Mouse (Mus musculus) megakaryocyte, embryonic 14.5 days (primary cell): ENCODE results near the gene Ildr1. TPM values are rescaled to one million over a fixed set of nuclear protein-coding genes. Genes with fewer than 3 reads are reported as not detected.

Source experiments
- H3K27me3 ChIP-seq: replicated peaks from 2 replicates; pipeline ENCODE3; 2012; ENCODE audit warnings: inconsistent platforms
- H3K36me3 ChIP-seq: replicated peaks from 2 replicates; pipeline ENCODE3; 2012; ENCODE audit warnings: low read length, inconsistent platforms, mixed read lengths
- H3K4me1 ChIP-seq: 2 replicates; pipeline ENCODE4 v1.6.1; 2012; ENCODE audit warnings: inconsistent platforms
- H3K4me3 ChIP-seq: replicated peaks from 2 replicates; pipeline ENCODE3; 2012; ENCODE audit warnings: moderate library complexity, mild to moderate bottlenecking, inconsistent platforms
- H3K9me3 ChIP-seq: 2 replicates; pipeline ENCODE4 v1.6.1; 2012; ENCODE audit warnings: inconsistent platforms
- FLI1 ChIP-seq: IDR thresholded peaks from 2 replicates; pipeline ENCODE4 v1.6.1; 2012; ENCODE audit warnings: low read length, inconsistent platforms, mixed read lengths
- GATA1 ChIP-seq: IDR thresholded peaks from 3 replicates; pipeline ENCODE4 v1.6.1; 2012; ENCODE audit warnings: mixed read lengths, low read length, inconsistent platforms, borderline replicate concordance
- polyA plus RNA-seq: library from polyadenylated mRNA; stranded (reverse); fragments of >175 nt; gene quantifications from 2 replicates; pipeline ENCODE4 v1.2.3, GENCODE M21; 2012; ENCODE audit warnings: low replicate concordance; ENCODE audit not compliant: insufficient read depth

Ildr1 gene
- polyA plus RNA-seq, 1 experiment = not detected

DNA sequence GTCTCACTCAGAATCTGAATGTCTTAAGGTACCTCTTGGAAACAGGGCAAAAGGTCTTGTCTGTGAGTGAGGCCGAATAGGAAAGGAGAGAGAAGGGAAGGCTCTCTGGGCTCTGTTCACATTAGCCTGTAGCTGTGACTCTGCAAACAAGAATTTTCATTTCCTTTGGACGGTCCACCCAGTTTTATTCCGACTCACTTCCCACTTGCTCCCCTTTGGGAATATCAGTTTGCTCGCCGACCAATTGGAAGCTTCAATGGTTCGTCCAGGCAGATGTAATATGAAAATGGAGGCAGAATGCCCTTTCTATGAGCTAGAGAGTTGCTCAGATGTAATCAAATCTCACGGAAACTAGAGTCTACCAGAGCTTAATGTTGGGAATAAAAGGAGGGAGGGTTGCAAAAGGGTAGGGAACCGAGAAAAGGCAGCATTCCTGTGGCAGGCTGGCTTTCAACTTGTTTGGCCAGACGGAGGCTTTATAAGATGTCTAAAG, 1.1 kb downstream of the Ildr1 start:
- TF ChIP-seq FLI1 (no peak), GATA1 (no peak)
- peaks cover 33% of the 10 kb centered on the region for H3K27me3 ChIP-seq
- H3K4me1 ChIP-seq = no peaks in the 10 kb centered on the region
- no peak overlapping the region for H3K4me3 ChIP-seq
- no peaks in the 10 kb centered on the region for H3K36me3 ChIP-seq
- H3K9me3 ChIP-seq = peaks cover 15% of the 10 kb centered on the region; the same call in 1 of the 2 replicates

DNA sequence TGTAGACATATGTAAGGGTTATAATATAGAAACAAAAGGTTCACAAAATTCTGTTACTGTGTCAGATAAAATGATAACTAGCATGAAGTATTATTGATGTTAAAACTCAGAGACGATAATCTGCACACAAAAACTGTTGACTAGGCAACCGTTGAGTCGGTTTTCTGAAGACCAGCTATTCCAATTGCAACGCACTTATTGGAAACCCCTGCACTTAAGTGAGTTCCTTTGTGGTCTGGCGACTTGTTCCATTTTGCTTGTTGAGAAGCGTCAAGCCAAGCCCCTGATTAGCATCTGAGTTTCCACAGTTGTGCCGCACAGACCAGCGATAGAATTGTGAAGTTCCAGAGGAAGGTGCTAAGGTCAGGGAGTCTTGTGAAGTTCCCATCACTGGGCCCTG, 3.6 kb downstream of the Ildr1 start:
- H3K4me1 ChIP-seq = no peaks in the 10 kb centered on the region

DNA sequence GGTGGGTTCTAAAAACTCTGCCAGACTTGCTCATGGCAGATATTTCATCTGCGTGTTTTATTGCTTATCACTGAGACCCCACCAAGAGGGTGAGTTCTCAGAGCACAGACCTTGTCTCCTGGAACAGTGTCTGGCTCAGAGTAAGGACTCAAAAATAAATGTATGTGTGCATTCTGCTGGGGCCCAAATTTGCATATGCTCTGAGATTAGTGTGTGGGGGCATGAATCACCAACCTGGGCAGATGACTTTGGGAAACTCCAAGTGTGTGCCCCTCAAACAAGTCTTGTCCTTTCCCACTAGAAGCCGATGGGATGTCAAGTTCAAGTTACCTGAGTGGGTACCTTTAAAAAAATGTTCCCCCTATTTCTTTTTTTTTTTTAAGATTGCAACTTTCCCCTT, 6.7 kb downstream of the Ildr1 start:
- TF ChIP-seq GATA1 (no peak), FLI1 (no peak)
- Histone ChIP-seq H3K9me3 (0 out of 2 replicates have a peak, but pooled peaks cover 4% of the 10 kb centered on the region), H3K4me1 (no peaks in the 10 kb centered on the region), H3K36me3 (no peaks in the 10 kb centered on the region), H3K4me3 (no peak overlapping the region), H3K27me3 (peaks cover 8% of the 10 kb centered on the region)

More for the DNA sequence above, 3.6 kb downstream of the Ildr1 start:
- TF ChIP-seq GATA1 (no peak), FLI1 (no peak)
- no peak overlapping the region for H3K4me3 ChIP-seq
- no peaks in the 10 kb centered on the region for H3K36me3 ChIP-seq
- H3K27me3 ChIP-seq = peaks cover 30% of the 10 kb centered on the region
- peaks cover 15% of the 10 kb centered on the region; the same call in 1 of the 2 replicates for H3K9me3 ChIP-seq

DNA sequence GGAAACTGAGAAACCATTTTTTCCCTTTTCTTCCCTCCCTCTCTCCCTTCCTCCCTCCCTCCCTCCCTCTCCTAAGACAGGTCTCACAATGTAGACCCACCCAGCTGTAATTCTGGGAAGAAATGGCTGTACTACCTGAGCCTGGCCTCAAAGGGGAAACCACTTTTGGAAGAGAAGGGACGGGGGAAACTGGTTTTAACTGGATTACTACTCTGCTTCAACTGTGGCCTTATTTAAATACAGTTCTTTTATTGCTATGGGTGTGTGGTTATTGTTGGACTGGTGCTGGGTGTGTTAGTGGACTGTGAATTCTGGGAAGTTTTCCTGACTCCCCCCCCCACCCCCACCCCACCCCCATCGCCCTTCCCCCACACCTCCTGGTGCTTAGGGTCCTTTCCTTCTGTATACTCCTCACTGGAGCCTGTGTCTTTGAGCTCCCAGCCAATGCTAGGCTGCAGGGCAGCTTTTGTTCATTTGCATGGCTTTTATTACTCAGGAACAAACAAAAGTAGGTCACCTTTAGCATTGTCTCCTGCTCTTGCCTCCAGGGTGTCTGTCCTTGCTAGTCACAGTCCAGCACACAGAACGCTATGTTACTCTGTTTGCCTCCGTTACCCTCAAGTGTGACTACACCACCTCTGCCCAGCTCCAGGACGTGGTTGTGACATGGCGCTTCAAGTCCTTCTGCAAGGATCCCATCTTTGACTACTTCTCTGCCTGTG, 14.1 kb downstream of the Ildr1 start:
- Histone ChIP-seq H3K36me3 (no peaks in the 10 kb centered on the region), H3K4me3 (peak overlapping the region; percentile 35), H3K9me3 (peaks cover 11% of the 10 kb centered on the region), H3K4me1 (no peaks in the 10 kb centered on the region), H3K27me3 (peaks cover 8% of the 10 kb centered on the region)
- TF ChIP-seq GATA1 (no peak), FLI1 (no peak)

DNA sequence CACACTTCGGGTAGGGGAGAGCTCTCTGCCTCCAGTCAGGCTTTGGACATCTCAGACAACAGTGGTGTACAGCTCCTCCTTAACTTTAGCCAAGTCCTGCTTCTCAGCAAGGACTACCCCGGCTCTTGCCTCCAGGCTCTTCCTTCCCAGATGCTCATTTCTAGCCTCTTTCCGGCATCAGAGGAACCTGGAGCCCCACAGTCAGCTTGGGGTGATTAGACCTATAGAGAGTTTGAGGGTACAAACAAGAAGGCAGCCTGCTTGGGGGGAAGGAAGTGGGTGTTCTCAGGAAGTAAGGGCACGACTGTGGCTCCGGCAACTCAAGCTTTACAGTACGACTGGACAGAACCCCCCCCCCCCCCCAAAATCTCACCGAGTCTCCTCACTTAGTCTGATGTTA, 15.0 kb downstream of the Ildr1 start:
- Histone ChIP-seq H3K4me3 (no peak overlapping the region), H3K36me3 (no peaks in the 10 kb centered on the region), H3K27me3 (peaks cover 8% of the 10 kb centered on the region), H3K4me1 (no peaks in the 10 kb centered on the region), H3K9me3 (peaks cover 11% of the 10 kb centered on the region)
- TF ChIP-seq GATA1 (no peak), FLI1 (no peak)

DNA sequence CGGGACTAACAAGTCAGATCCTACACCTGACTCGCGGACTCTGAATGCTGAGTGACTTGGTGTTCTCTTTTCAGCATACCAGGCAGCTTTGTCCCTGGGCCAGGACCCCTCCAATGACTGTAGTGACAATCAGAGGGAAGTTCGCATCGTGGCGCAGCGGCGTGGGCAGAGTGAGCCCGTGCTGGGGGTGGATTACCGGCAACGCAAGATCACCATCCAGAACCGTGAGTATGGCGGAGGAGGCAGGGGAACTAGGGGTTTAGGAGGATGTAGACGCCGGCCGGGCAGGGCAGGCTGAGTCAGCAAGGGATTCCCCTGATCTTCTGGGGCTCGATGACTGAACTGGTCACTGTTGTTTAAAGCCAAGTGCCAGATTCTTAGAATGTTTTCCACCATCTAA, 15.6 kb downstream of the Ildr1 start:
- Histone ChIP-seq H3K9me3 (peaks cover 11% of the 10 kb centered on the region), H3K27me3 (peaks cover 8% of the 10 kb centered on the region), H3K36me3 (no peaks in the 10 kb centered on the region), H3K4me1 (0 out of 2 replicates have a peak, but pooled peaks cover 3% of the 10 kb centered on the region), H3K4me3 (no peak overlapping the region)
- TF ChIP-seq GATA1 = no peak
- no peak for TF ChIP-seq FLI1

DNA sequence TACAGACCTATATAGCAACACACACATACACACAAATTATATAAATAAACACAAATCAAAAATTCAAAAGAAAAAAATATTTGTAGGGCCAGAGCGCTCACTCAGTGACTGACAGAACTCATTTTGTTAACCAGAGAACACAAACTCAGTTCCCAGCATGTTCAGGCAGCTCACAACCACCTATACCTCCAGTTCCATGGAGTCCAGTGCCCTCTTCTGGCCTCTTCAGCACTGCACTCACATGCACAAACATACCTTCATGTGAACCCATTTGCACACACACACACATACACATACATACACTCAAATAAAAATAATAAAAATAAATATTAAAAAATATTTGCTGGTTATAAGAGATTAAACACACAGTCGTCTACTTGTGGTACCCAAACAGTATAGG, 17.0 kb downstream of the Ildr1 start:
- H3K4me1 ChIP-seq = 0 out of 2 replicates have a peak, but pooled peaks cover 3% of the 10 kb centered on the region
- no peak overlapping the region for H3K4me3 ChIP-seq
- TF ChIP-seq FLI1 (no peak), GATA1 (no peak)
- no peaks in the 10 kb centered on the region for H3K36me3 ChIP-seq
- H3K9me3 ChIP-seq = peaks cover 11% of the 10 kb centered on the region
- H3K27me3 ChIP-seq = peaks cover 14% of the 10 kb centered on the region

DNA sequence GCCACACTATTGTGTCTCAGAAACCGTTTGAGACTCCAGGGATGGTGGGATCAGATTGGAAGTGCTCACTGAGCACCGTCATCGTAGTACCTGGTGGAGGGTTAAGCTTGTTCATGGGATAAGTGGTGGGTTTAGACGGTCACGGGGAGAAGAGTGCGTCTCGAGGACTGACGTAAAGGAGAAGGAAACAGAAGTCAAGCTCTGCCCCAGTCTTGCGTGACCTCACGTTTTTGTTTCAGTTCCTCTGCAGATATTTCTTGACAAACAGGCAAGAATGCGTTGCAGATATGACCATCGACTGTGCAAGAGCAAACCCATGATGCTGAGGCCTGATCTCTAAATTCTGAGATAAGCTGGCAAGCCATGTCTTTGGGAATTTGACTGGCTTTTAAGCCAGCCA, 18.0 kb downstream of the Ildr1 start:
- peaks cover 8% of the 10 kb centered on the region for H3K9me3 ChIP-seq
- H3K36me3 ChIP-seq = no peaks in the 10 kb centered on the region
- H3K4me3 ChIP-seq = no peak overlapping the region
- H3K27me3 ChIP-seq = peaks cover 20% of the 10 kb centered on the region
- H3K4me1 ChIP-seq = 0 out of 2 replicates have a peak, but pooled peaks cover 3% of the 10 kb centered on the region
- no peak for TF ChIP-seq FLI1
- no peak for TF ChIP-seq GATA1

DNA sequence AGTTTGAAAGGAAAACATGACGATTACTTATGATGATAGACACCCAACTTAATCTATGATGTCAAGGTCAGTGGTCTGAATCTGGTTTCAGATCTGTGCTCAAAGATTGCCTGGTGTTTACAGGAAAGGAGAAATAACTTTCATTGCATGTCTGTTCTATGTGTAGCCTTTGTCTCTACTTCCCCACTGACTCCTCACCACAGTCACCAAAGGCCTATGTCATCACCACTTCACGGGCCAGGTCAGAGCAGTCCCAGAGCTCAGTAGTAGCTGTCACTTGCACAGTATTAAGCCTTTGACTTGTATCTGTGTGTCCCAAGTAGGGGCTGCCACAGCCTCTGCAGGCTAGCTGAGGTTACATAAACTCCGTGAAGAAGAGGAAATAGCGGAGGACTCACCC, 23.7 kb downstream of the Ildr1 start:
- Histone ChIP-seq H3K27me3 (peaks cover 49% of the 10 kb centered on the region), H3K4me1 (peaks cover 19% of the 10 kb centered on the region), H3K9me3 (no peaks in the 10 kb centered on the region), H3K4me3 (no peak overlapping the region), H3K36me3 (no peaks in the 10 kb centered on the region)
- TF ChIP-seq FLI1 (no peak), GATA1 (no peak)

DNA sequence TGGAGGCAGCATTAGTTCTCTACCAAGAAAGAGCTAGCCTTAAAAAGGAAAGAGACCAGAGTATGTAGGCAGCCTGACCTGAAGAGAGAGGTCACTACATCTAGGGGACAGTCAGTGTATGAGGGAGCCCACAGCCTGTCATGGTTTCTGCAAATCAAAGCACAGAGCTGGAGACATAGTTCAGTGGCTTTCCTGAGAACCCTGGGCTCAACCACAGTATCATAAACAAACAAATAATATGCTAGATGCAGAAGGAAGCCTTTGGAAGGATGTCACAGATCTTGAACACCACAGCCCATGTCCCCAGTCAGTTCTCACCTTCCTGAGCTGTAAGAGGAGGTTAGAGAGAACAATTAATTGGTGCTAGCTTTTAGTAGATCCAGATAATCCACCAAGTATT, 24.9 kb downstream of the Ildr1 start:
- no peaks in the 10 kb centered on the region for H3K36me3 ChIP-seq
- H3K9me3 ChIP-seq = no peaks in the 10 kb centered on the region
- H3K4me1 ChIP-seq = peaks cover 23% of the 10 kb centered on the region
- H3K4me3 ChIP-seq = no peak overlapping the region
- H3K27me3 ChIP-seq = peaks cover 56% of the 10 kb centered on the region
- TF ChIP-seq FLI1 = no peak
- TF ChIP-seq GATA1 = no peak
